Mouse (Mus musculus): ENCODE measurements around the gene Krtap6-2.

DNA sequence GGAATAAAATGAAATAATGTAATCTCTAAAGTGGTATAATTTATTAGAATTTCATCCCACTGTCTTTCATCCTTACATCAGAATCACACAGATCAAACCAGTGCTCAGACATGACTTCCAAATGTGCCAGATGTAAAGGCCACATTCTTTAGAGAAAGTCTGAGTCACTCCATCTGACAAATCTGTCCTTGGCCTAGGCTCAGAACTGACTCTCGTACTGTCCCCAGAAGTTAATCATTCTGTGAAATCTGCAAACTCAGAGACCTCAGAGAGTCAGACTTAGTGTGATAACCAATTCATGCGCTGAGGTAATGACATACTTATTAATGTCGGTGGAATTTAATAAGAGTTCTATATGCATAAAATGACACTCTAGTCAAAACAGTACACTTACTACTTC lies 3.6 kb downstream of the Krtap6-2 start:
- TF ChIP-seq CTCF (conservative IDR thresholded peaks at IDR 0.05; ENCODE audit: low read length) (no peak), NANOG (IDR thresholded peaks at IDR 0.05; ENCODE audit: borderline replicate concordance, low read length) (no peak)
